Mouse (Mus musculus): ENCODE measurements around the gene Gm10277. TPM values are rescaled to one million over a fixed set of nuclear protein-coding genes. Genes with fewer than 3 reads are reported as not detected.

Gm10277 gene
- total and polyA plus RNA-seq, 2 experiments = not detected

DNA sequence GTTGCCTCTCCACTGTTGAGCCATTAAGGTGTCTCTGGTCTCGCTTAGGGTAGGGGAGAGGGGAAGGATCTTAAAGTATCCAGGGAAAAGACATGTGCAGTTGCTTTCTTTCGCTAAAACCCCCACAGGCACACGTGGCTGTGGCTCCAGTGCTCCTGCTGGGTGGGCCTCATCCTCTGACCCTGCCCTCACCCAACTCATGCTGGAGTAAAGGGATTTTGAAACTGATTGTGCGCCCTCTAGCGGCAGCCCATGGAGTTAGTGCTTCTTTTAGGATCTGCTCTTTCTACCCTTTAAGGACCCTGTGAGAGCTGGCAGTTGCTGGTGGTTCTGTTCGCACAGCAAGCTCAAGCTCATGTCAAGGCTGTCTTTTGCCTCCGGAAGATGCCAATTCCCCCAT, 35.2 kb upstream of the Gm10277 start:
- Histone ChIP-seq H3K27me3 (ENCODE audit: control insufficient read depth, insufficient read depth, low read length) (no peaks in the 10 kb centered on the region), H3K27ac (replicated peaks; ENCODE audit: insufficient read depth, low read depth, low read length) (no peak overlapping the region), H3K4me1 (ENCODE audit: control insufficient read depth, insufficient read depth, low read length) (no peaks in the 10 kb centered on the region), H3K79me2 (ENCODE audit: control insufficient read depth, insufficient read depth, low read length) (no peaks in the 10 kb centered on the region), H3K36me3 (ENCODE audit: control insufficient read depth, insufficient read depth, low read length) (peaks cover 15% of the 10 kb centered on the region; the same call in 1 of the 2 replicates), H3K4me3 (ENCODE audit: insufficient read depth, low read depth, low read length) (no peak overlapping the region), H3K9ac (ENCODE audit: low read depth, low read length) (no peak overlapping the region)
- TF ChIP-seq POLR2A (IDR thresholded peaks at IDR 0.05; ENCODE audit: extremely low read depth, insufficient read depth, low read length) (no peak), CTCF (IDR thresholded peaks at IDR 0.05; ENCODE audit: low read depth, low read length) (peak; percentile 64)
- no peak for DNase-seq (ENCODE audit: extremely low read depth, low read depth, low spot score)
- 46% methylated on average over 7 of the region's 7 CpGs for WGBS

GRCm38 (mm10) chr11:77821648-77822047, 34.1 kb upstream of the Gm10277 start:
- Histone ChIP-seq H3K27me3 (ENCODE audit: control insufficient read depth, insufficient read depth, low read length) (no peaks in the 10 kb centered on the region), H3K9ac (ENCODE audit: low read depth, low read length) (no peak overlapping the region), H3K79me2 (ENCODE audit: control insufficient read depth, insufficient read depth, low read length) (no peaks in the 10 kb centered on the region), H3K36me3 (ENCODE audit: control insufficient read depth, insufficient read depth, low read length) (peaks cover 14% of the 10 kb centered on the region; the same call in 1 of the 2 replicates), H3K4me3 (ENCODE audit: insufficient read depth, low read depth, low read length) (no peak overlapping the region), H3K27ac (replicated peaks; ENCODE audit: insufficient read depth, low read depth, low read length) (no peak overlapping the region), H3K4me1 (ENCODE audit: control insufficient read depth, insufficient read depth, low read length) (no peaks in the 10 kb centered on the region; the same call in 1 of the 2 replicates)
- peak; percentile 50 for DNase-seq (ENCODE audit: extremely low read depth, low read depth, low spot score)
- TF ChIP-seq POLR2A (IDR thresholded peaks at IDR 0.05; ENCODE audit: extremely low read depth, insufficient read depth, low read length) (no peak), CTCF (IDR thresholded peaks at IDR 0.05; ENCODE audit: low read depth, low read length) (peak; percentile 98)
- WGBS = 24% methylated on average over 8 of the region's 8 CpGs

GRCm38 (mm10) chr11:77816003-77816402, 28.5 kb upstream of the Gm10277 start:
- peak; percentile 57 for DNase-seq (ENCODE audit: extremely low read depth, low read depth, low spot score)
- 33% methylated on average over 3 of the region's 3 CpGs for WGBS
- H3K79me2 ChIP-seq (ENCODE audit: control insufficient read depth, insufficient read depth, low read length) = peaks cover 6% of the 10 kb centered on the region; the same call in 1 of the 2 replicates
- no peaks in the 10 kb centered on the region; the same call in 1 of the 2 replicates for H3K4me1 ChIP-seq (ENCODE audit: control insufficient read depth, insufficient read depth, low read length)
- H3K4me3 ChIP-seq (ENCODE audit: insufficient read depth, low read depth, low read length) = no peak overlapping the region
- H3K36me3 ChIP-seq (ENCODE audit: control insufficient read depth, insufficient read depth, low read length) = peaks cover 5% of the 10 kb centered on the region; the same call in 1 of the 2 replicates
- TF ChIP-seq POLR2A (IDR thresholded peaks at IDR 0.05; ENCODE audit: extremely low read depth, insufficient read depth, low read length) = no peak
- TF ChIP-seq CTCF (IDR thresholded peaks at IDR 0.05; ENCODE audit: low read depth, low read length) = peak; percentile 92
- H3K27ac ChIP-seq (replicated peaks; ENCODE audit: insufficient read depth, low read depth, low read length) = no peak overlapping the region
- no peaks in the 10 kb centered on the region for H3K27me3 ChIP-seq (ENCODE audit: control insufficient read depth, insufficient read depth, low read length)
- H3K9ac ChIP-seq (ENCODE audit: low read depth, low read length) = no peak overlapping the region

DNA sequence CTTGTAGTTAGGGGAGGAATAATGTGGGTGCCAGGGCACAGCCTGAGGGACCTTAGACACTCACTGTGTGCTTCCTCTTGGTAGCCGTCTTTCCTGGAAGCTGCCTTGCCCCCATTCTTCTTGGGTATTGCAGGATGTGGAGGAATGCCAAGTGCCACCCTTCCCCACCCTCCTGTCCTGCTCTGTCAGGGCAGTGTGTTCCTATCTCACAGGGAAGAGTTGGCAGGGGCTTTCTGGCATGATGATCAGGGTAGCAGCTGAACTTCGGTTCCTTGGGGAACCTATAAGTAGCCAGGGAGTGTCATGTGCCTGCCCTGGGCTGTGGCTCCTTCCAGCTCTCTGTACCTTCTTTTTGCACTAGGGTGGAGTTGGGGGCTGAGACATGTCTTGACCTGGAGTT, 26.4 kb upstream of the Gm10277 start:
- H3K9ac ChIP-seq (ENCODE audit: low read depth, low read length) = no peak overlapping the region
- no peak overlapping the region for H3K4me3 ChIP-seq (ENCODE audit: insufficient read depth, low read depth, low read length)
- peaks cover 12% of the 10 kb centered on the region; the same call in 1 of the 2 replicates for H3K79me2 ChIP-seq (ENCODE audit: control insufficient read depth, insufficient read depth, low read length)
- H3K4me1 ChIP-seq (ENCODE audit: control insufficient read depth, insufficient read depth, low read length) = no peaks in the 10 kb centered on the region; the same call in 1 of the 2 replicates
- H3K27ac ChIP-seq (replicated peaks; ENCODE audit: insufficient read depth, low read depth, low read length) = no peak overlapping the region
- no peaks in the 10 kb centered on the region for H3K27me3 ChIP-seq (ENCODE audit: control insufficient read depth, insufficient read depth, low read length)
- DNase-seq (ENCODE audit: extremely low read depth, low read depth, low spot score) = no peak
- TF ChIP-seq CTCF (IDR thresholded peaks at IDR 0.05; ENCODE audit: low read depth, low read length) (no peak), POLR2A (IDR thresholded peaks at IDR 0.05; ENCODE audit: extremely low read depth, insufficient read depth, low read length) (no peak)
- WGBS = 39% methylated on average over 2 of the region's 2 CpGs
- H3K36me3 ChIP-seq (ENCODE audit: control insufficient read depth, insufficient read depth, low read length) = peaks cover 5% of the 10 kb centered on the region; the same call in 1 of the 2 replicates

GRCm38 (mm10) chr11:77810018-77810417, 22.5 kb upstream of the Gm10277 start:
- no peak for TF ChIP-seq CTCF (IDR thresholded peaks at IDR 0.05; ENCODE audit: low read depth, low read length)
- TF ChIP-seq POLR2A (IDR thresholded peaks at IDR 0.05; ENCODE audit: extremely low read depth, insufficient read depth, low read length) = no peak
- H3K9ac ChIP-seq (ENCODE audit: low read depth, low read length) = no peak overlapping the region
- H3K79me2 ChIP-seq (ENCODE audit: control insufficient read depth, insufficient read depth, low read length) = peaks cover 31% of the 10 kb centered on the region; the same call in 1 of the 2 replicates
- no peaks in the 10 kb centered on the region for H3K36me3 ChIP-seq (ENCODE audit: control insufficient read depth, insufficient read depth, low read length)
- 88% methylated on average over 6 of the region's 6 CpGs for WGBS
- H3K4me3 ChIP-seq (ENCODE audit: insufficient read depth, low read depth, low read length) = no peak overlapping the region
- DNase-seq (ENCODE audit: extremely low read depth, low read depth, low spot score) = no peak
- H3K27ac ChIP-seq (replicated peaks; ENCODE audit: insufficient read depth, low read depth, low read length) = no peak overlapping the region
- H3K27me3 ChIP-seq (ENCODE audit: control insufficient read depth, insufficient read depth, low read length) = no peaks in the 10 kb centered on the region
- no peaks in the 10 kb centered on the region; the same call in 1 of the 2 replicates for H3K4me1 ChIP-seq (ENCODE audit: control insufficient read depth, insufficient read depth, low read length)

DNA sequence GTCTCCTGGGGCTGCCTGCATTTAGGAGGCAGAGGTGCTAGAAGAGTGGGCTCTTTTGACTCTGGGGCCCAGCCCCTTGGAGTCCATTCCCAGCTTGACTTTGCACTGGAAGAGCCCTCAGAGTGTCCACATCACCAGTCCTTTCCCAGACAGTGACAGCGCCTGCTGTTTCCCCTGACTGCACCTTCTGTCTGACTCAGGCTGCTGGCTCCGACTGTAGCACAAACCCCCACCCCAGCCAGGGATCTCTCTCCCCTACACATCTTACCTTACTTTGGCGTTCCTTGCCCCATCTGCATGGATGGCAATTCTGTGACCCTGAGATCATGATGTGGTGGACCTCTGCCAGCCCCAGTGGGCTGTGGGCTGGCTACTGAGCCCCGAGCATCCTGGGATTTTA, 21.7 kb upstream of the Gm10277 start:
- no peak overlapping the region for H3K27ac ChIP-seq (replicated peaks; ENCODE audit: insufficient read depth, low read depth, low read length)
- TF ChIP-seq CTCF (IDR thresholded peaks at IDR 0.05; ENCODE audit: low read depth, low read length) (no peak), POLR2A (IDR thresholded peaks at IDR 0.05; ENCODE audit: extremely low read depth, insufficient read depth, low read length) (no peak)
- 95% methylated on average over 4 of the region's 4 CpGs for WGBS
- no peak for DNase-seq (ENCODE audit: extremely low read depth, low read depth, low spot score)
- H3K9ac ChIP-seq (ENCODE audit: low read depth, low read length) = no peak overlapping the region
- no peak overlapping the region for H3K4me3 ChIP-seq (ENCODE audit: insufficient read depth, low read depth, low read length)
- H3K36me3 ChIP-seq (ENCODE audit: control insufficient read depth, insufficient read depth, low read length) = no peaks in the 10 kb centered on the region
- H3K79me2 ChIP-seq (ENCODE audit: control insufficient read depth, insufficient read depth, low read length) = peaks cover 35% of the 10 kb centered on the region; the same call in 1 of the 2 replicates
- no peaks in the 10 kb centered on the region; the same call in 1 of the 2 replicates for H3K4me1 ChIP-seq (ENCODE audit: control insufficient read depth, insufficient read depth, low read length)
- no peaks in the 10 kb centered on the region for H3K27me3 ChIP-seq (ENCODE audit: control insufficient read depth, insufficient read depth, low read length)
